Mouse (Mus musculus): ENCODE results near the gene Frmd8.

GRCm38 (mm10) chr19:5831224-5831957 is 43.7 kb downstream of the Frmd8 start:
- TF ChIP-seq POLR2A (IDR thresholded peaks at IDR 0.05; ENCODE audit: control insufficient read depth, low read depth, low read length): no peak
- no peak for TF ChIP-seq CTCF (IDR thresholded peaks at IDR 0.05; ENCODE audit: control insufficient read depth, insufficient read depth, insufficient replicate concordance, low read depth, low read length)

Data from testis, adult 2 months (tissue).